Comparison of ENCODE assay signal across 26 mouse cellular contexts in the genomic region with DNA sequence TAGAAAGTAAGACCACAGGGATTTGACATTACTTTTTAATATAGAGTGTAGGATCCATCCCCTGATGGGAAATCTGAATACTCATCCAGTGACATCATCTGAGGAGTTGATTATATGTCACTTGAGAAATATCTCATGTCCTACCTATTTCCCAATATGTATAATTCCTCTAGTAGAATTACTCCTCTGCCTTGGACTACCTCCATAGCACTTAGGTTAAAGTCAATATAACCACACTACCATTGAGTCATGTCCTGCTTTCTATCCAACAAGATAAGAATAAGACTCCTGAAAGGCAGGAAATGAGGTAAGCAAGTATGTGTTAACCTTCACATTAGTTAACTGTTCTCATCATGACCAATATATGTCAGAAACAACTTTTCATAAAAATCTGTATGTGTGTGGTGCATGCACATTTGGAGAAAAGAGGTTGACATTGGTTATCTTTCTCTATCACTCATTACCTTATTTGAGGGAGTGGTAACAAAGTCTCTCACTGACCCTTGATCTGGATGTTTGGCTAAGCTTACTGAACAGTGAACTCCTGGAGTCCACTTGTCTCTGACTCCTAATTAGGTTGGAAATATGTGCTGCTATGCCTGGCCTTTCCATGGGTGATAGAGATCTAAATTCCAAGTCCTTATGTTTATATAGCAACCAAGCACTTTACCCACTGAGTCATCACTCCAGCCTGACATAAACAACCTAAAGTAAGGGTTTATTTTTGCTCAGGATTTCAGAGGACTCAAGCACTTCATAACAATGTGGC.
DNase-seq lines count a peak whose midpoint lies in the region; ATAC-seq and TF ChIP-seq lines count a peak whose summit lies in the region.
"Had no signal": no experiment of that assay in that cellular context is flagged by ENCODE, and none has a peak within 500 bp of the region (broad histone marks: within the 10 kb centered on the region; RNA-seq: fewer than 3 reads in every experiment).

No protein-coding gene starts in this region.

- peak; percentile 66 for DNase-seq in kidney, adult 2 months
- DNase-seq in liver, adult 2 months (ENCODE audit: extremely low read depth, low read depth, low spot score), result peak; percentile 5
- DNase-seq in liver, result no peak
- no peak for DNase-seq in kidney, postnatal 0 days (ENCODE audit: low spot score)
- DNase-seq in thymus, postnatal 36 days, result no peak
- DNase-seq in gastrocnemius, postnatal 4 days (ENCODE audit: low spot score in 2 of 2), result no peak
- DNase-seq in spleen, postnatal 36 days (ENCODE audit: low spot score in 2 of 2), result no peak
- DNase-seq: adrenal gland, postnatal 25 days; cerebellum, adult 18-20 months; cerebellum, postnatal 10 days; gastrocnemius, adult 2 months; layer of hippocampus, postnatal 36 days; lung, embryonic 14.5 days; lung, postnatal 14 days; midbrain, embryonic 14.5 days; retina, postnatal 1 day; right cerebral cortex, postnatal 14 days; thymus, adult 18-20 months; thymus, postnatal 4 days had no signal

- H3K27me3 ChIP-seq in kidney, adult 2 months (replicated peaks; ENCODE audit: control insufficient read depth, insufficient read depth, low read length), result no peaks in the 10 kb centered on the region
- H3K27me3 ChIP-seq in kidney, embryonic 14.5 days (ENCODE audit: control insufficient read depth, insufficient read depth, low read length), result no peaks in the 10 kb centered on the region
- H3K27me3 ChIP-seq in liver, adult 2 months (ENCODE audit: control insufficient read depth, insufficient read depth, low read length), result no peaks in the 10 kb centered on the region
- H3K27me3 ChIP-seq in kidney, postnatal 0 days (ENCODE audit: insufficient read depth, low read length), result no peaks in the 10 kb centered on the region
- H3K27me3 ChIP-seq: embryonic facial prominence, embryonic 13.5 days; limb, embryonic 15.5 days; liver, embryonic 15.5 days had no signal

- no peak overlapping the region for H3K9ac ChIP-seq in kidney, embryonic 14.5 days (ENCODE audit: low read depth, low read length)
- no peak overlapping the region for H3K9ac ChIP-seq in liver, adult 2 months (ENCODE audit: low read depth, low read length)
- H3K9ac ChIP-seq in kidney, postnatal 0 days (ENCODE audit: low read depth, low read length), result no peak overlapping the region
- H3K9ac ChIP-seq: embryonic facial prominence, embryonic 13.5 days; limb, embryonic 15.5 days; liver, embryonic 15.5 days; lung, embryonic 14.5 days had no signal

- no peaks in the 10 kb centered on the region for H3K9me3 ChIP-seq in kidney, embryonic 14.5 days (ENCODE audit: control insufficient read depth, low read length)
- H3K9me3 ChIP-seq in kidney, postnatal 0 days (replicated peaks; ENCODE audit: low read length), result no peaks in the 10 kb centered on the region
- H3K9me3 ChIP-seq: embryonic facial prominence, embryonic 13.5 days; limb, embryonic 10.5 days; limb, embryonic 15.5 days; liver, embryonic 15.5 days had no signal

- TF ChIP-seq POLR2A in kidney, adult 2 months (IDR thresholded peaks at IDR 0.05; ENCODE audit: low read depth, low read length), result no peak
- TF ChIP-seq POLR2A in liver, adult 2 months (IDR thresholded peaks at IDR 0.05; ENCODE audit: extremely low read depth, insufficient read depth, low read length), result no peak

- no peaks in the 10 kb centered on the region for H3K79me2 ChIP-seq in liver, adult 2 months (ENCODE audit: control insufficient read depth, insufficient read depth, low read length)

- H3K4me2 ChIP-seq in kidney, embryonic 14.5 days (replicated peaks; ENCODE audit: low read depth, low read length), result no peak overlapping the region
- no peak overlapping the region for H3K4me2 ChIP-seq in kidney, postnatal 0 days (ENCODE audit: low read length)
- H3K4me2 ChIP-seq: embryonic facial prominence, embryonic 13.5 days; limb, embryonic 15.5 days; liver, embryonic 15.5 days; lung, embryonic 14.5 days had no signal

- ATAC-seq in kidney, embryonic 14.5 days (ENCODE audit: low FRiP score, low TSS enrichment), result no peak
- peak; percentile 65; the same call in 1 of the 2 replicates for ATAC-seq in kidney, postnatal 0 days (replicated peaks; ENCODE audit: low FRiP score, low read depth)
- ATAC-seq: forebrain, embryonic 16.5 days; hindbrain, embryonic 16.5 days had no signal

- H3K4me1 ChIP-seq in kidney, adult 2 months (ENCODE audit: control insufficient read depth, insufficient read depth, low read length), result no peaks in the 10 kb centered on the region
- H3K4me1 ChIP-seq in kidney, embryonic 14.5 days (ENCODE audit: control insufficient read depth, insufficient read depth, low read length), result no peaks in the 10 kb centered on the region
- no peaks in the 10 kb centered on the region for H3K4me1 ChIP-seq in liver, adult 2 months (ENCODE audit: control insufficient read depth, insufficient read depth, low read length)
- no peaks in the 10 kb centered on the region for H3K4me1 ChIP-seq in kidney, postnatal 0 days (replicated peaks; ENCODE audit: insufficient read depth, low read length)
- H3K4me1 ChIP-seq: embryonic facial prominence, embryonic 13.5 days; limb, embryonic 10.5 days; limb, embryonic 15.5 days; liver, embryonic 15.5 days had no signal

- H3K4me3 ChIP-seq in kidney, adult 2 months (ENCODE audit: insufficient read depth, low read depth, low read length), result no peak overlapping the region
- no peak overlapping the region for H3K4me3 ChIP-seq in kidney, embryonic 14.5 days (ENCODE audit: low read length)
- no peak overlapping the region for H3K4me3 ChIP-seq in liver, adult 2 months (ENCODE audit: insufficient read depth, low read depth, low read length)
- H3K4me3 ChIP-seq in kidney, postnatal 0 days (replicated peaks; ENCODE audit: low read depth, low read length), result no peak overlapping the region
- H3K4me3 ChIP-seq: embryonic facial prominence, embryonic 13.5 days; gastrocnemius, adult 2 months; limb, embryonic 10.5 days; limb, embryonic 15.5 days; liver, embryonic 15.5 days had no signal

- no peak for TF ChIP-seq CTCF in kidney, adult 2 months (conservative IDR thresholded peaks at IDR 0.05; ENCODE audit: insufficient read depth, insufficient read length, low read depth, low read length)
- no peak for TF ChIP-seq CTCF in liver, adult 2 months (IDR thresholded peaks at IDR 0.05; ENCODE audit: low read depth, low read length)
- no peak for TF ChIP-seq CTCF in kidney, postnatal 0 days (IDR thresholded peaks at IDR 0.05; ENCODE audit: low read depth)

- no peak overlapping the region for H3K27ac ChIP-seq in kidney, adult 2 months (ENCODE audit: insufficient read depth, low read depth, low read length)
- H3K27ac ChIP-seq in kidney, embryonic 14.5 days (ENCODE audit: low read depth, low read length), result no peak overlapping the region
- no peak overlapping the region for H3K27ac ChIP-seq in liver, adult 2 months (replicated peaks; ENCODE audit: insufficient read depth, low read depth, low read length)
- H3K27ac ChIP-seq in kidney, postnatal 0 days, result no peak overlapping the region
- H3K27ac ChIP-seq: embryonic facial prominence, embryonic 13.5 days; gastrocnemius, adult 2 months; limb, embryonic 10.5 days; limb, embryonic 15.5 days; liver, embryonic 15.5 days had no signal

- H3K36me3 ChIP-seq in kidney, adult 2 months (ENCODE audit: control insufficient read depth, insufficient read depth, low read length), result no peaks in the 10 kb centered on the region
- H3K36me3 ChIP-seq in kidney, embryonic 14.5 days (ENCODE audit: control insufficient read depth, insufficient read depth, low read length), result no peaks in the 10 kb centered on the region
- H3K36me3 ChIP-seq in liver, adult 2 months (ENCODE audit: control insufficient read depth, insufficient read depth, low read length), result no peaks in the 10 kb centered on the region
- H3K36me3 ChIP-seq in kidney, postnatal 0 days (ENCODE audit: insufficient read depth, low read length), result no peaks in the 10 kb centered on the region
- H3K36me3 ChIP-seq: embryonic facial prominence, embryonic 13.5 days; limb, embryonic 10.5 days; limb, embryonic 15.5 days; liver, embryonic 15.5 days had no signal

Comparison
In these comparisons a context has a peak if more than half of its experiments do, and no peak if none do; other contexts are left out.
1. DNase-seq: peak in kidney, adult 2 months (single experiment) and liver, adult 2 months (single experiment); none in liver (single experiment), kidney, postnatal 0 days (single experiment), thymus, postnatal 36 days (0 of 2), gastrocnemius, postnatal 4 days (0 of 2) and spleen, postnatal 36 days (0 of 2).